Mouse (Mus musculus) thymus, adult 2 months (tissue): ENCODE data around the gene Abhd8.

ENCODE experiments used
- CTCF ChIP-seq: fragments of 200-500 bp; IDR thresholded peaks from 2 replicates; pipeline ENCODE4 v1.5.1; 2012; ENCODE audit warnings: mild to moderate bottlenecking, control low read depth, low read length, moderate library complexity, borderline replicate concordance; ENCODE audit not compliant: control insufficient read depth, poor library complexity, insufficient read depth; ENCODE audit errors: extremely low read depth
- POLR2A ChIP-seq: fragments of 200-500 bp; IDR thresholded peaks from 2 replicates; pipeline ENCODE4 v1.6.1; 2012; ENCODE audit warnings: mild to moderate bottlenecking, low read length, control low read depth, moderate library complexity; ENCODE audit not compliant: control insufficient read depth, poor library complexity, insufficient read depth; ENCODE audit errors: extremely low read depth

DNA sequence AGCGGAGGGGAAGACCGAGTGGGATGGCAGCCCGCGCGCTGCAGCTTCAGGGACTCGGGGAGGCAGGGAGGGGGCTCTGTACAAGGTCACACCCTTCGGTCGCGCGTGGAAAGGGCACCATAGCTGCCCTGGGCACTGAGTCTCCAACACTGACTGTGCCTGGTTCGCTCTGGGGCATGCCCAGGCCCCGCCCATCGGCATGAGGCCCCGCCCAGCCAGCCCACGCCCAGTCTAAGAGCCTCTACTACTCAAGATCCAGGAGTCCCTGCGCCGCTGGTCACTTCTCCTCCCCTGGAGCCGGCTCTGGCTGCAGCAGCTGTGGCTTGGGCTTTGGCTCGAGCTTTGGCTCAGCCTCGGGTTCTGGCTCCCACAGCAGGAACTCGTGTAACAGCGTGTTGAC, 6.5 kb downstream of the Abhd8 start:
- TF ChIP-seq POLR2A, result no peak
- TF ChIP-seq CTCF, result no peak
